Mouse (Mus musculus) testis, adult 2 months (tissue): Measurements from ENCODE around the gene Fuca1.

Experiments
- CTCF ChIP-seq: fragments of 200-500 bp; IDR thresholded peaks from 2 replicates; pipeline ENCODE4 v1.5.1; 2012; ENCODE audit warnings: low read depth, mild to moderate bottlenecking, inconsistent platforms, low read length, moderate library complexity; ENCODE audit not compliant: control insufficient read depth, insufficient read depth, insufficient replicate concordance
- POLR2A ChIP-seq: fragments of 200-500 bp; IDR thresholded peaks from 2 replicates; pipeline ENCODE4 v1.6.1; 2012; ENCODE audit warnings: low read depth, mild to moderate bottlenecking, inconsistent platforms, low read length, moderate library complexity; ENCODE audit not compliant: control insufficient read depth

DNA sequence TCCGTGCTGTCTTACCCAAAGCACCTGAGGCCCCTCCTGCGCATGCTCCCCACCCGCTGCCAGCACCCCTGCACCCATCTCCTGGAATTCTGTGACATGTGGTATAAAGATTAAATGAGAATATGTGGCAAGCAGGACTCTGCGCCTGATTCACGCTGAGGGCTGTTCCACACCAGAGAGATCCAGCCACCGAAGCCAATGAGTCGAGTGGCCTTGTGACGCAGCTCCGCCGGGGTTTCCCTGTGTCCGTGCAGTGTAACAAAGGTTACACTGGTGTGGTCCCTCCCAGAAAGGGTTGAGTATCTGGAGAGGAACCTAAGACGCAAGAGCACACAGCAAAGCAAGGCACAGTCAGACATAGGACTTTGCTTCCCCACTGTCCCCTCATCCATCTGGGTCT, 34.9 kb upstream of the Fuca1 start:
- TF ChIP-seq CTCF (no peak), POLR2A (no peak)
